Mouse (Mus musculus) heart, postnatal 0 days (tissue): ENCODE measurements around the gene Epo. TPM values are rescaled to one million over a fixed set of nuclear protein-coding genes. Genes with fewer than 3 reads are reported as not detected.

Experiments used
- ATAC-seq: fragments of 200-750 bp; cut with Nextera tagmentation; 2 replicates; pipeline ENCODE4 v1.8.0; 2017; ENCODE audit warnings: low read depth, moderate number of reproducible peaks, moderate library complexity; ENCODE audit not compliant: insufficient read depth
- DNase-seq: peaks from one replicate; pipeline ENCODE4 v3.0.0-alpha.2; 2016; ENCODE audit warnings: low spot score
- H3K27ac ChIP-seq: fragments of 300-500 bp; sonication (generic); 2 replicates; pipeline ENCODE4 v1.5.1; 2014; ENCODE audit warnings: low read depth, mild to moderate bottlenecking
- H3K27me3 ChIP-seq: fragments of 300-500 bp; sonication (generic); 2 replicates; pipeline ENCODE4 v1.6.1; 2014; ENCODE audit warnings: low read length, mixed read lengths; ENCODE audit not compliant: control insufficient read depth, insufficient read depth
- H3K36me3 ChIP-seq: fragments of 300-500 bp; sonication (generic); replicated peaks from 2 replicates; pipeline ENCODE4 v1.6.1; 2014; ENCODE audit warnings: low read length, mixed read lengths; ENCODE audit not compliant: control insufficient read depth, insufficient read depth
- H3K4me1 ChIP-seq: fragments of 300-500 bp; sonication (generic); 2 replicates; pipeline ENCODE4 v1.6.1; 2014; ENCODE audit warnings: antibody characterized with exemption; ENCODE audit not compliant: control insufficient read depth, insufficient read depth
- H3K4me2 ChIP-seq: fragments of 300-500 bp; sonication (generic); 2 replicates; pipeline ENCODE4 v1.6.1; 2014; ENCODE audit warnings: low read depth, mild to moderate bottlenecking, low read length, moderate library complexity
- H3K4me3 ChIP-seq: fragments of 300-500 bp; sonication (generic); 2 replicates; pipeline ENCODE4 v1.5.1; 2014; ENCODE audit warnings: low read depth, low read length
- H3K9ac ChIP-seq: fragments of 300-500 bp; sonication (generic); replicated peaks from 2 replicates; pipeline ENCODE4 v1.6.1; 2014; ENCODE audit warnings: low read depth, low read length, mixed read lengths
- H3K9me3 ChIP-seq: fragments of 300-500 bp; sonication (generic); replicated peaks from 2 replicates; pipeline ENCODE4 v1.6.1; 2016; ENCODE audit warnings: low read length; ENCODE audit not compliant: control insufficient read depth
- CTCF ChIP-seq: IDR thresholded peaks from 2 replicates; pipeline ENCODE4 v1.5.1; 2016; ENCODE audit warnings: antibody characterized with exemption, control low read depth, low read depth
- EP300 ChIP-seq: IDR thresholded peaks from 2 replicates; pipeline ENCODE4 v1.6.1; 2016; ENCODE audit warnings: antibody characterized with exemption, low read depth
- WGBS: fragments of 180-500 bp; shearing (Covaris S2); extraction: QIAGEN DNeasy Blood & Tissue Kit; methylation state at CpG from one replicate; pipeline ENCODE4 v1.1.7; 2014; 5-methylcytosine and 5-hydroxymethylcytosine counted together
- polyA plus RNA-seq: library from polyadenylated mRNA; unstranded; fragments of >200 nt; fragmentation: Nextera tagmentation; extraction: Ambion mirVana; gene quantifications from 2 replicates; pipeline ENCODE4 v1.2.1, GENCODE M21; 2015
- total RNA-seq: library from RNA; depleted of rRNA; stranded (reverse); fragments of >200 nt; gene quantifications from 2 replicates; pipeline ENCODE4 v1.2.3, GENCODE M21; 2014; ENCODE audit warnings: low replicate concordance

Gene Epo
- total and polyA plus RNA-seq, 2 experiments from 2014 or later, result not detected

- Histone ChIP-seq H3K4me3 (no peak overlapping the region), H3K27me3 (peaks cover 28% of the 10 kb centered on the region), H3K4me1 (no peaks in the 10 kb centered on the region), H3K27ac (no peak overlapping the region), H3K36me3 (no peaks in the 10 kb centered on the region), H3K4me2 (no peak overlapping the region), H3K9me3 (no peaks in the 10 kb centered on the region), H3K9ac (no peak overlapping the region)
- TF ChIP-seq CTCF, result no peak
- no peak for TF ChIP-seq EP300
- DNase-seq (no peak), ATAC-seq (no peak)
- WGBS, result 46% methylated on average over 8 of the region's 8 CpGs
These were observed 51.1 kb downstream of the Epo start for GRCm38 (mm10) chr5:137481897-137482296.

- no peaks in the 10 kb centered on the region for H3K9me3 ChIP-seq
- ATAC-seq (0 out of 2 replicates have a peak, but pooled peaks have one; percentile 33), DNase-seq (peak; percentile 81)
- H3K4me1 ChIP-seq, result no peaks in the 10 kb centered on the region
- H3K27me3 ChIP-seq, result peaks cover 21% of the 10 kb centered on the region
- no peak overlapping the region for H3K9ac ChIP-seq
- H3K27ac ChIP-seq, result no peak overlapping the region
- no peaks in the 10 kb centered on the region for H3K36me3 ChIP-seq
- no peak overlapping the region for H3K4me3 ChIP-seq
- TF ChIP-seq EP300 (no peak), CTCF (peak; percentile 68)
- no peak overlapping the region for H3K4me2 ChIP-seq
These were observed 51.9 kb downstream of the Epo start for GRCm38 (mm10) chr5:137481138-137481537.

- WGBS, result 77% methylated on average over 5 of the region's 5 CpGs
- no peak for ATAC-seq
These were observed 56.1 kb downstream of the Epo start, which contains the start of gene Zan for GRCm38 (mm10) chr5:137476964-137477363. TSS of gene Zan (minus strand) at chr5:137477064.

GRCm38 (mm10) chr5:137474351-137474750 lies 58.7 kb downstream of the Epo start:
- no peaks in the 10 kb centered on the region for H3K36me3 ChIP-seq
- no peak overlapping the region for H3K4me2 ChIP-seq
- DNase-seq, result no peak
- 64% methylated on average over 2 of the region's 2 CpGs for WGBS
- H3K27ac ChIP-seq, result no peak overlapping the region
- H3K4me3 ChIP-seq, result no peak overlapping the region
- H3K9me3 ChIP-seq, result no peaks in the 10 kb centered on the region
- no peak for ATAC-seq
- H3K4me1 ChIP-seq, result no peaks in the 10 kb centered on the region
- no peak overlapping the region for H3K9ac ChIP-seq
- no peaks in the 10 kb centered on the region for H3K27me3 ChIP-seq
- no peak for TF ChIP-seq EP300
- no peak for TF ChIP-seq CTCF

More at GRCm38 (mm10) chr5:137476964-137477363, 56.1 kb downstream of the Epo start, which contains the start of gene Zan:
- Histone ChIP-seq H3K4me2 (no peak within 1 kb of the TSS), H3K27me3 (no peaks in the 10 kb centered on the region), H3K27ac (no peak within 1 kb of the TSS), H3K4me3 (no peak within 1 kb of the TSS), H3K9ac (no peak within 1 kb of the TSS), H3K4me1 (no peaks in the 10 kb centered on the region), H3K36me3 (no peaks in the 10 kb centered on the region), H3K9me3 (no peaks in the 10 kb centered on the region)
- TF ChIP-seq CTCF, result no peak
- TF ChIP-seq EP300, result no peak
- no peak for DNase-seq

GRCm38 (mm10) chr5:137472252-137472904 lies 60.7 kb downstream of the Epo start:
- DNase-seq, result no peak
- no peak for ATAC-seq
- no peaks in the 10 kb centered on the region for H3K4me1 ChIP-seq
- TF ChIP-seq EP300 (no peak), CTCF (no peak)
- WGBS, result 37% methylated on average over 5 of the region's 5 CpGs
- no peak overlapping the region for H3K27ac ChIP-seq
- H3K9ac ChIP-seq, result no peak overlapping the region
- no peak overlapping the region for H3K4me3 ChIP-seq
- no peak overlapping the region for H3K4me2 ChIP-seq
- no peaks in the 10 kb centered on the region for H3K27me3 ChIP-seq
- no peaks in the 10 kb centered on the region for H3K9me3 ChIP-seq
- H3K36me3 ChIP-seq, result no peaks in the 10 kb centered on the region

- Histone ChIP-seq H3K27ac (no peak overlapping the region), H3K4me2 (no peak overlapping the region), H3K9me3 (no peaks in the 10 kb centered on the region), H3K36me3 (no peaks in the 10 kb centered on the region), H3K27me3 (no peaks in the 10 kb centered on the region), H3K4me3 (no peak overlapping the region), H3K4me1 (no peaks in the 10 kb centered on the region), H3K9ac (no peak overlapping the region)
- no peak for ATAC-seq
- 85% methylated on average over 6 of the region's 6 CpGs for WGBS
- no peak for DNase-seq
- TF ChIP-seq CTCF, result no peak
- no peak for TF ChIP-seq EP300
These were observed 66.1 kb downstream of the Epo start for GRCm38 (mm10) chr5:137466946-137467345.
